Mouse (Mus musculus): ENCODE measurements around the gene Aprt. TPM values are rescaled to one million over a fixed set of nuclear protein-coding genes. Genes with fewer than 3 reads are reported as not detected.

The Aprt gene
- polyA plus RNA-seq, 1 experiment from 2014 or later, result 232 TPM

DNA sequence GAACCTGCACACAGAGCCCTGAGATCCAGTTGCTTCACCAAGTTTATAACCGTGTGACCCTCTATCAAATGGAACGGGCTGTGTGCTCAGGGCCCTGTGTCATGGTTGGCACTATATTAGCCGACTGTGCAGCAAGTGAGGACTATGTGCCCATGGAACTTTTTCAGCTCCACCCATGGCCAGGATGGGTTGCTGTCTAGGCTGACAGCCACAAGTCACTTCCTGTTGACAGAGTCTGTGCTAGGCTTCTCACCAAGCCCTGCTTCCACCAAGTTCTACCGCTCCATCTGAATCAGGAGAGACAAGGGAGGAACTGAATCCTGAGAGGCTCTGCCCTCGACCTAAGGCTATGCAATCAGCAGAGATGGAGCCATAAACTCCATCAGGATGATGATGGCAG is 15.5 kb downstream of the Aprt start:
- no peak overlapping the region for H3K4me2 ChIP-seq
- H3K4me1 ChIP-seq (replicated peaks), result peaks cover 29% of the 10 kb centered on the region
- no peaks in the 10 kb centered on the region for H3K27me3 ChIP-seq (replicated peaks)
- ATAC-seq (ENCODE audit: insufficient number of reproducible peaks, low FRiP score), result no peak
- no peak overlapping the region for H3K4me3 ChIP-seq
- H3K9me3 ChIP-seq (replicated peaks), result no peaks in the 10 kb centered on the region
- no peak overlapping the region for H3K27ac ChIP-seq (ENCODE audit: poor library complexity, severe bottlenecking)
- WGBS, result 77% methylated on average over 5 of the region's 5 CpGs
- H3K9ac ChIP-seq, result no peak overlapping the region
- no peaks in the 10 kb centered on the region for H3K36me3 ChIP-seq

DNA sequence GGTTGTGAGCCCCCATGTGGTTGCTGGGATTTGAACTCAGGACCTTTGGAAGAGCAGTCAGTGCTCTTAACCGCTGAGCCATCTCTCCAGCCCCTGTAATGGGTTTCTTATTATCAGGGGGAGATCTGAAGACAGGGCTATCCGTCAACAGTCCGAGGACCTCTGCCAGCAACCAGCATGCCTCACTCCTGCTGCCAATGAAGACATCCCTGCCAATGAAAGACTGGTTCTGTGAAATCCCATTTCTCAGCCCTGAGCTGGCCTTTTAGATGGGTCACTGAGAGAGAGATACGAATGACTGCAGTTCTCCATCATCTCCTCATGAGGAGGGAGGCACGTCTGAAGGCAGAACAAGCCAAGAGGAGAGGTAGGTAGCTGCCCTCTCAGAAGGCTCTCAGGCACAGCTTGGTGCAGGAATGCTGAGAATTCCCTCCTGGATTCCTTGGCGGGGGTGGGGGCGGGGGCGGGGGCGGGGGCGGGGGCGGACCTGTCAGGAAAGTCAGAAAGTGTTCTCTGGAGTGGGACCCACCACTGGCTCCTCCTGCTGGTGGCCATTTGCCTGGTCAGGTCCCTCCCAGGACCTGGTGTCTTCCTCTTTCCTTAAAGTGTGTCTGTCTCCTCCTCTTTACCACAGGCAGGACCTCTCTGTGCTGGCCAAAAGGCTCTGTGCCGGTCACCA is 17.9 kb downstream of the Aprt start:
- H3K27me3 ChIP-seq (replicated peaks), result no peaks in the 10 kb centered on the region
- peak overlapping the region; percentile 63 for H3K27ac ChIP-seq (ENCODE audit: poor library complexity, severe bottlenecking)
- peak overlapping the region; percentile 35; the same call in 1 of the 2 replicates for H3K4me2 ChIP-seq
- 11% methylated on average over 12 of the region's 12 CpGs for WGBS
- peaks cover 31% of the 10 kb centered on the region for H3K4me1 ChIP-seq (replicated peaks)
- no peak overlapping the region for H3K4me3 ChIP-seq
- peak; percentile 35; the same call in 1 of the 2 replicates for ATAC-seq (ENCODE audit: insufficient number of reproducible peaks, low FRiP score)
- no peak overlapping the region for H3K9ac ChIP-seq
- H3K36me3 ChIP-seq, result no peaks in the 10 kb centered on the region
- H3K9me3 ChIP-seq (replicated peaks), result no peaks in the 10 kb centered on the region

- no peak for ATAC-seq (ENCODE audit: insufficient number of reproducible peaks, low FRiP score)
- H3K27me3 ChIP-seq (replicated peaks), result no peaks in the 10 kb centered on the region
- H3K36me3 ChIP-seq, result no peaks in the 10 kb centered on the region
- H3K4me1 ChIP-seq (replicated peaks), result peaks cover 31% of the 10 kb centered on the region
- no peak overlapping the region for H3K9ac ChIP-seq
- H3K4me3 ChIP-seq, result no peak overlapping the region
- no peak overlapping the region for H3K4me2 ChIP-seq
- H3K27ac ChIP-seq (ENCODE audit: poor library complexity, severe bottlenecking), result no peak overlapping the region
- H3K9me3 ChIP-seq (replicated peaks), result no peaks in the 10 kb centered on the region
- WGBS, result 34% methylated on average over 10 of the region's 10 CpGs
These were observed 19.3 kb downstream of the Aprt start for GRCm38 (mm10) chr8:122557248-122558038.

GRCm38 (mm10) chr8:122556030-122557009 is 20.4 kb downstream of the Aprt start:
- Histone ChIP-seq H3K27ac (ENCODE audit: poor library complexity, severe bottlenecking) (peak overlapping the region; percentile 46), H3K4me1 (replicated peaks) (peaks cover 31% of the 10 kb centered on the region), H3K9me3 (replicated peaks) (no peaks in the 10 kb centered on the region), H3K9ac (no peak overlapping the region), H3K4me3 (no peak overlapping the region), H3K36me3 (no peaks in the 10 kb centered on the region), H3K4me2 (0 out of 2 replicates have a peak overlapping the region, but pooled peaks have one; percentile 20), H3K27me3 (replicated peaks) (no peaks in the 10 kb centered on the region)
- WGBS, result 55% methylated on average over 12 of the region's 12 CpGs
- peak; percentile 69 for ATAC-seq (ENCODE audit: insufficient number of reproducible peaks, low FRiP score)

DNA sequence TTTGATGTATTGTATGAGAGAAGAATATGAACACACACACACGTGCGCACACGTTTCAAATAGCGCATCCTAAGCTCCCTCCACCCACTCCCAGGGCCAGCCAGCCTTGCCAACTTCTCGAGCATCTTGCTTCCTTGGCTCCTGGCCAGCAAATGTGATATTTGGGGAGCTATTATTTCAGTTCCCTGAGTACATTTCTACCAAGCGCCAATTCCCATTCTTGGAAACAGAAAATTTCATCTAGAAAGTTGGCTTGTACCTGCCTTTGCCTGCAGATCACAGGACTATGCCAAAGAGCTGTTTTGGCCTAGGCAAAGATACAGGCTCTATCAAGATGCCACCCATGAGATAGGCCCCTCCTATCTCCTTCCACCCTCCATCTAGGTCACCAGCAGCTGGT is 21.9 kb downstream of the Aprt start:
- H3K36me3 ChIP-seq, result no peaks in the 10 kb centered on the region
- no peak overlapping the region for H3K4me2 ChIP-seq
- no peaks in the 10 kb centered on the region for H3K27me3 ChIP-seq (replicated peaks)
- H3K4me3 ChIP-seq, result no peak overlapping the region
- H3K9ac ChIP-seq, result no peak overlapping the region
- H3K4me1 ChIP-seq (replicated peaks), result peaks cover 36% of the 10 kb centered on the region
- no peaks in the 10 kb centered on the region for H3K9me3 ChIP-seq (replicated peaks)
- 78% methylated on average over 6 of the region's 6 CpGs for WGBS
- no peak for ATAC-seq (ENCODE audit: insufficient number of reproducible peaks, low FRiP score)
- no peak overlapping the region for H3K27ac ChIP-seq (ENCODE audit: poor library complexity, severe bottlenecking)

- no peaks in the 10 kb centered on the region for H3K27me3 ChIP-seq (replicated peaks)
- H3K4me3 ChIP-seq, result peak within 1 kb of the TSS; percentile 70
- no peaks in the 10 kb centered on the region for H3K9me3 ChIP-seq (replicated peaks)
- peak; percentile 81 for ATAC-seq (ENCODE audit: insufficient number of reproducible peaks, low FRiP score)
- H3K4me1 ChIP-seq (replicated peaks), result peaks cover 40% of the 10 kb centered on the region
- WGBS, result 11% methylated on average over 46 of the region's 56 CpGs
- peak within 1 kb of the TSS; percentile 91 for H3K9ac ChIP-seq
- peak within 1 kb of the TSS; percentile 75 for H3K4me2 ChIP-seq
- H3K36me3 ChIP-seq, result no peaks in the 10 kb centered on the region
- H3K27ac ChIP-seq (ENCODE audit: poor library complexity, severe bottlenecking), result peak within 1 kb of the TSS; percentile 86
These were observed 25.3 kb downstream of the Aprt start, which contains the start of gene Piezo1 for GRCm38 (mm10) chr8:122551265-122552051. Piezo1 (minus strand) TSS chr8:122551329.

- no peak; the same call in 1 of the 2 replicates for ATAC-seq (ENCODE audit: insufficient number of reproducible peaks, low FRiP score)
- H3K27ac ChIP-seq (ENCODE audit: poor library complexity, severe bottlenecking), result peak overlapping the region; percentile 86
- H3K4me2 ChIP-seq, result peak overlapping the region; percentile 75
- peak overlapping the region; percentile 70 for H3K4me3 ChIP-seq
- no peaks in the 10 kb centered on the region for H3K27me3 ChIP-seq (replicated peaks)
- H3K4me1 ChIP-seq (replicated peaks), result peaks cover 41% of the 10 kb centered on the region
- H3K9ac ChIP-seq, result peak overlapping the region; percentile 91
- WGBS, result under 1% methylated on average over 34 of the region's 43 CpGs
- H3K9me3 ChIP-seq (replicated peaks), result no peaks in the 10 kb centered on the region
- H3K36me3 ChIP-seq, result no peaks in the 10 kb centered on the region
These were observed 25.8 kb downstream of the Aprt start for GRCm38 (mm10) chr8:122550995-122551264.

DNA sequence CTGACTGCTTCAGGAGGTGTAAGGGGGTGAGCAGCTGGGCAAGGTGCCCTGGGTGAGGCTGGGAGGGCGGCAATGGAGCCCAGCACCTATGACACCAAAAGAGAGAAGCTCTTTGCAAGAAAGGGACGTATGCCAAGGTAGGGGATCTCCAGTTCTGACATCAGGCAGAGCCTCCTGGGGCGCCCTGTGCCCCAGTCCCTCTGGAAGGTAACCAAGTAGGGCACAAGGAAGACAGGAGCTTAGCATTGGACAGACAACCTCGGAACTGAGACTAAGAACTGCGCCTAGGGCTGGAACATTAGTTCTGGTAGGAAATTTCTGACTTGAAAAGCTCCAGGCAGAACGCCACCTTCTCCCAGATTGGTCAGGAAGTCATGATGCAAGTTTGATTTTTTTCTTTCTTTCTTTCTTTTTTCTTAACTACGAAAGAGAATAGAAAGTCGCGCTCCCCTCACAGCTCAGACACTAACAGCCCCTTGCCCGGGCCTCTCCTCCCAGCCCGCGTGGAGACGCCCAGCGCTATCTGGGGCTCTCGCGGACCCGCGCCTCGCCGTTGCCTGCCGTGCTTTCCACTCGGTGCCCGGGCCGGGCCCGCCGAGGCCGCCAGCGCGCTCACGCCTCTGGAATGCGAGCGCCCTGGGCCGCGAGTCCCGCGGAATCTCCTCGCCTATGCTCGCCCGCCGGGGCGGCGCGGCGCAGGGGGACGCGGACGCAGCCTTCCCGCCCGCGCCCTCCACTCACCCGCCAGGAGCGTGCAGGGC is 26.3 kb downstream of the Aprt start:
- Histone ChIP-seq H3K4me2 (peak overlapping the region; percentile 75), H3K9ac (peak overlapping the region; percentile 91), H3K27ac (ENCODE audit: poor library complexity, severe bottlenecking) (peak overlapping the region; percentile 86), H3K36me3 (no peaks in the 10 kb centered on the region), H3K4me1 (replicated peaks) (peaks cover 45% of the 10 kb centered on the region), H3K9me3 (replicated peaks) (no peaks in the 10 kb centered on the region), H3K4me3 (peak overlapping the region; percentile 70), H3K27me3 (replicated peaks) (no peaks in the 10 kb centered on the region)
- WGBS, result 2% methylated on average over 51 of the region's 52 CpGs
- peak; percentile 12 for ATAC-seq (ENCODE audit: insufficient number of reproducible peaks, low FRiP score)

DNA sequence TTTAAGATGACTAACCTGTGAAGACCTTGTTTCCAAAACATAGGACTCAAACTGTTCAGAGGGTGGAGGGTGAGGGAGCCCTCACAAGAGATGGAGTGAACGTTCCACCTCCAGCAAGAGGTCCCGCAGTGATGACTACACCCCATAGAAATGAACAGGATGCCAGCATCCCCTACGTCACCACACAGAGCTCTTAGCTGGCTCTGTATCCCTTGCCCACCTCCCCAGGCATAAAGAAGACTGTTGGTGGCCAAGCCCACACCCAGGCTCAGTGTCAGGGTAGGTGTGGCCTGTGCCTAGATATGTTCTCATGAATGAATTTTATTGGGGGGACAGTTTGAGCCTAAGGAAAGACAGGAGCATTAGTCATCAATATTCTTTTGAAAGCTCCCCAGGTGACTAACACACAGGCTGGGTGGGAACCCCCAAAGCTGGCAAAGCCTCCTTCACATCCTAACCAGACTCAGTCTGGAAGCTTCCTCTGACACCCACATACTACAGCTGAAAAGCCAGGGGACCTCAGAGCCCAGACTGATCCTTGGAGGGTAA is 27.7 kb downstream of the Aprt start:
- Histone ChIP-seq H3K27me3 (replicated peaks) (no peaks in the 10 kb centered on the region), H3K36me3 (no peaks in the 10 kb centered on the region), H3K4me3 (peak overlapping the region; percentile 70), H3K9ac (0 out of 2 replicates have a peak overlapping the region, but pooled peaks have one; percentile 47), H3K4me2 (peak overlapping the region; percentile 75), H3K27ac (ENCODE audit: poor library complexity, severe bottlenecking) (peak overlapping the region; percentile 82; the same call in 1 of the 2 replicates), H3K9me3 (replicated peaks) (no peaks in the 10 kb centered on the region), H3K4me1 (replicated peaks) (peaks cover 54% of the 10 kb centered on the region)
- no peak for ATAC-seq (ENCODE audit: insufficient number of reproducible peaks, low FRiP score)
- WGBS, result 64% methylated on average over 3 of the region's 3 CpGs
